Mouse (Mus musculus) stomach, postnatal 0 days (tissue): ENCODE measurements around the gene Zdhhc21.

Experiments
- CTCF ChIP-seq: IDR thresholded peaks from 2 replicates; pipeline ENCODE4 v1.5.1; 2016; ENCODE audit warnings: antibody characterized with exemption, low read depth, mild to moderate bottlenecking, moderate library complexity
- EP300 ChIP-seq: optimal IDR thresholded peaks from 2 replicates; pipeline ENCODE3; 2016; ENCODE audit warnings: antibody characterized with exemption

GRCm38 (mm10) chr4:82813356-82813755 lies 46.4 kb downstream of the Zdhhc21 start:
- no peak for TF ChIP-seq EP300
- TF ChIP-seq CTCF, result no peak
